Mouse (Mus musculus): ENCODE data around the gene Zbtb4. TPM values are rescaled to one million over a fixed set of nuclear protein-coding genes. Genes with fewer than 3 reads are reported as not detected.

The Zbtb4 gene
- polyA plus RNA-seq, 1 experiment from 2014 or later, result 0.77 TPM

GRCm38 (mm10) chr11:69804972-69805909 lies 39.5 kb downstream of the Zbtb4 start, which contains the start of gene Tmem102:
Gene Tmem102, minus strand, starts transcription at chr11:69805624.
- H3K4me3 ChIP-seq, result peak within 1 kb of the TSS; percentile 58

DNA sequence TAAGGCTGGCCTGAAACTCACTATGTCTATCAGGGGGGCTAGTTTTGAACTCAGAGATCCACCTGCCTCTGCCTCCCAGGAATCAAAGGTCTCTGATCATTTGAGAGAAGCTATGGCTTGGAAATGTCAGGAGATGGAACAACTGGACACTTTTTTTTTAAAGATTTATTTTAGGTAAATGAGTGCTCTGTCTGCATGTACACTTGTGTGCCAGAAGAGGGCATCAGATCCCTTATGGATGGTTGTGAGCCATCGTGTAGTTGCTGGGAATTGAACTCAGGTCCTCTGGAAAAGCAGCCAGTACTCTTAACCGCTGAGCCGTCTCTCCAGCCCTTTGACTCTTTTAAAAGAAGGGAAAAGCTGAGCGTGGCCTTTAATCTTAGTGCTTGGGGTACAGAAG lies 40.7 kb downstream of the Zbtb4 start:
- Histone ChIP-seq H3K4me3 (no peak overlapping the region), H3K9me3 (peaks cover 5% of the 10 kb centered on the region; the same call in 1 of the 2 replicates), H3K27ac (no peak overlapping the region), H3K27me3 (ENCODE audit: poor library complexity, severe bottlenecking) (peaks cover 67% of the 10 kb centered on the region), H3K36me3 (replicated peaks) (no peaks in the 10 kb centered on the region), H3K4me1 (peaks cover 43% of the 10 kb centered on the region)
- 78% methylated on average over 4 of the region's 4 CpGs for WGBS
- DNase-seq (ENCODE audit: extremely low spot score, low spot score), result no peak

More at GRCm38 (mm10) chr11:69804972-69805909, 39.5 kb downstream of the Zbtb4 start, which contains the start of gene Tmem102:
- H3K4me1 ChIP-seq, result peaks cover 54% of the 10 kb centered on the region
- 5% methylated on average over 29 of the region's 29 CpGs for WGBS
- DNase-seq (ENCODE audit: extremely low spot score, low spot score), result no peak
- H3K27ac ChIP-seq, result peak within 1 kb of the TSS; percentile 20; the same call in 1 of the 2 replicates
- H3K9me3 ChIP-seq, result peaks cover 5% of the 10 kb centered on the region; the same call in 1 of the 2 replicates
- H3K36me3 ChIP-seq (replicated peaks), result no peaks in the 10 kb centered on the region
- H3K27me3 ChIP-seq (ENCODE audit: poor library complexity, severe bottlenecking), result peaks cover 79% of the 10 kb centered on the region

GRCm38 (mm10) chr11:69807641-69808040 lies 41.9 kb downstream of the Zbtb4 start:
- Histone ChIP-seq H3K36me3 (replicated peaks) (no peaks in the 10 kb centered on the region), H3K27ac (no peak overlapping the region), H3K9me3 (peaks cover 5% of the 10 kb centered on the region; the same call in 1 of the 2 replicates), H3K4me3 (no peak overlapping the region), H3K27me3 (ENCODE audit: poor library complexity, severe bottlenecking) (peaks cover 55% of the 10 kb centered on the region), H3K4me1 (peaks cover 30% of the 10 kb centered on the region)
- 85% methylated on average over 2 of the region's 2 CpGs for WGBS
- DNase-seq (ENCODE audit: extremely low spot score, low spot score), result no peak

- Histone ChIP-seq H3K4me1 (peaks cover 4% of the 10 kb centered on the region; the same call in 1 of the 2 replicates), H3K36me3 (replicated peaks) (no peaks in the 10 kb centered on the region), H3K4me3 (no peak overlapping the region), H3K27ac (no peak overlapping the region), H3K27me3 (ENCODE audit: poor library complexity, severe bottlenecking) (peaks cover 28% of the 10 kb centered on the region), H3K9me3 (peaks cover 5% of the 10 kb centered on the region; the same call in 1 of the 2 replicates)
- no peak for DNase-seq (ENCODE audit: extremely low spot score, low spot score)
These were observed 44.6 kb downstream of the Zbtb4 start for GRCm38 (mm10) chr11:69810280-69810679.

GRCm38 (mm10) chr11:69815155-69815554 lies 49.4 kb downstream of the Zbtb4 start, which contains the start of gene Gm39566:
Gene Gm39566, minus strand, starts transcription at chr11:69815298.
- no peaks in the 10 kb centered on the region for H3K36me3 ChIP-seq (replicated peaks)
- H3K4me3 ChIP-seq, result no peak within 1 kb of the TSS
- no peaks in the 10 kb centered on the region for H3K4me1 ChIP-seq
- H3K9me3 ChIP-seq, result peaks cover 19% of the 10 kb centered on the region
- DNase-seq (ENCODE audit: extremely low spot score, low spot score), result no peak
- WGBS, result 65% methylated on average over 10 of the region's 10 CpGs
- H3K27me3 ChIP-seq (ENCODE audit: poor library complexity, severe bottlenecking), result no peaks in the 10 kb centered on the region
- no peak within 1 kb of the TSS for H3K27ac ChIP-seq

DNA sequence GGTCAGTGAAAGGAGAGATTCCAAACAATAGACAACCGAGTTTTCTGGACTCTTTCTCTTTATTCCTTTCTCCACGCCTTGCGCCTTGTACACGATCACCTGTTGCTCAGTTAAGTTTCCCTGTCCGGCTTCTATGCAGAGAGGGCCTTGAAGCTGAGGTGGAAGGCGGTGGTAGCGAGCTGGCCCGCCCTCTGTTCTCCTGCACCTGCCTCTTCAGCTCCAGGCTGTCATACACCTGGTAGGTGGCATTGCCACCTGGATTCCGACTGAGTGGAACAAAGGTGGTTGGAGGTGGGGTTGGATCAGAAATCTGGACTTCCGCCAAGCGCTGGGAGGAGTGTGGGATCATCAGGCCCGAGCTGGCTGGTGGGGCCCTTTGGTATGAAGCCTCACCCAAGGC lies 50.8 kb downstream of the Zbtb4 start:
- 95% methylated on average over 12 of the region's 12 CpGs for WGBS
- no peak overlapping the region for H3K4me3 ChIP-seq
- no peak overlapping the region for H3K27ac ChIP-seq
- H3K27me3 ChIP-seq (ENCODE audit: poor library complexity, severe bottlenecking), result no peaks in the 10 kb centered on the region
- H3K9me3 ChIP-seq, result peaks cover 19% of the 10 kb centered on the region
- H3K4me1 ChIP-seq, result no peaks in the 10 kb centered on the region
- no peak for DNase-seq (ENCODE audit: extremely low spot score, low spot score)
- H3K36me3 ChIP-seq (replicated peaks), result no peaks in the 10 kb centered on the region

- 80% methylated on average over 2 of the region's 2 CpGs for WGBS
- H3K36me3 ChIP-seq (replicated peaks), result no peaks in the 10 kb centered on the region
- no peaks in the 10 kb centered on the region for H3K27me3 ChIP-seq (ENCODE audit: poor library complexity, severe bottlenecking)
- peaks cover 19% of the 10 kb centered on the region for H3K9me3 ChIP-seq
- no peak for DNase-seq (ENCODE audit: extremely low spot score, low spot score)
- H3K27ac ChIP-seq, result no peak within 1 kb of the TSS
- H3K4me1 ChIP-seq, result no peaks in the 10 kb centered on the region
- no peak within 1 kb of the TSS for H3K4me3 ChIP-seq
These were observed 52.7 kb downstream of the Zbtb4 start, which contains the start of gene Spem2 for GRCm38 (mm10) chr11:69818365-69818764. Gene Spem2, minus strand, starts transcription at chr11:69818465.

DNA sequence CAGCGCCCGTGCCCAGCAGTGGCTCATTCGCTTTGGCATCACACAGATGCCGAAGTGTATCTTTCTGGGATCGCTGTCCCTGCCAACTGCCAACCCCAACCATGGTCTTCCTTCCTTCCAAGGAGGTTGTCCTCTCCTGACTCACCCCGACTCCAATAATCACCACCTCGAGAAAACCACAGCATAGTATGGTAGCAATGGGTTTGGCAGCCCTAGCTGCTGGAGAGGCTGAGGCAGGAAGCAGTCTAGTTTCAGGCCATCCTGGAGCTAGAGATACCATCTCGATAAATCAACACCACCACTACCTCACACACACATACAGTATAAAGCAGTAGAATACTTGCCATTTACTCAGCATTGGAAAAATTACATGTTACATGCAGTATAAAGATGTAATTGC lies 53.2 kb downstream of the Zbtb4 start:
- whole genome bisulfite sequencing, result 95% methylated on average over 8 of the region's 8 CpGs
- H3K27me3 ChIP-seq (ENCODE audit: poor library complexity, severe bottlenecking), result no peaks in the 10 kb centered on the region
- H3K36me3 ChIP-seq (replicated peaks), result peaks cover 5% of the 10 kb centered on the region
- H3K9me3 ChIP-seq, result peaks cover 19% of the 10 kb centered on the region
- H3K4me1 ChIP-seq, result no peaks in the 10 kb centered on the region
- H3K4me3 ChIP-seq, result no peak overlapping the region
- no peak overlapping the region for H3K27ac ChIP-seq
- no peak for DNase-seq (ENCODE audit: extremely low spot score, low spot score)

DNA sequence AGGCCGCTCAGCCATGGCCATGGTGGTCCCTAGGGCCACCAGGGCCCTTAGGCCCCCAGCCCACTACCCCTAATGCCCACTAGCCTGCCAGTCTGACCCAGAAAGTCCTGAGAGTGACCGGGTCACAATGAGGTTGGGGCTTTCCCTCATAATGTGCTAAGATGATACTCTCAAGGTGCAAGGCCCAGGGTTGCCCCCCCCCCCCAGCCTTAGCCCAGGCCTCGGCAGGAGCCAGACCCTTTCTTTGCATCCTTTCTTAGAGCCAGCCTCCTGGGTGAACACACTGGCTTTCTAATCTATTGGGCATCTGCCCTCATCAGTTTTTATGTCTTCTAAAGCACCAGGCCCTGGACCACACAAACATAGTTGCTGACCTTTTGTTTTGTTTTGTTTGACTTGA lies 56.4 kb downstream of the Zbtb4 start, which contains the start of gene Spem1:
Spem1 (minus strand) TSS at position 101 of the 400 bp plus-strand sequence.
- H3K9me3 ChIP-seq, result peaks cover 17% of the 10 kb centered on the region
- H3K4me3 ChIP-seq, result no peak within 1 kb of the TSS
- DNase-seq (ENCODE audit: extremely low spot score, low spot score), result no peak
- no peaks in the 10 kb centered on the region for H3K27me3 ChIP-seq (ENCODE audit: poor library complexity, severe bottlenecking)
- H3K36me3 ChIP-seq (replicated peaks), result peaks cover 36% of the 10 kb centered on the region
- H3K27ac ChIP-seq, result no peak within 1 kb of the TSS
- WGBS, result 90% methylated on average over 3 of the region's 3 CpGs
- H3K4me1 ChIP-seq, result peaks cover 7% of the 10 kb centered on the region; the same call in 1 of the 2 replicates

- DNase-seq (ENCODE audit: extremely low spot score, low spot score), result no peak
These were observed 57.7 kb downstream of the Zbtb4 start for GRCm38 (mm10) chr11:69823456-69823855.

DNA sequence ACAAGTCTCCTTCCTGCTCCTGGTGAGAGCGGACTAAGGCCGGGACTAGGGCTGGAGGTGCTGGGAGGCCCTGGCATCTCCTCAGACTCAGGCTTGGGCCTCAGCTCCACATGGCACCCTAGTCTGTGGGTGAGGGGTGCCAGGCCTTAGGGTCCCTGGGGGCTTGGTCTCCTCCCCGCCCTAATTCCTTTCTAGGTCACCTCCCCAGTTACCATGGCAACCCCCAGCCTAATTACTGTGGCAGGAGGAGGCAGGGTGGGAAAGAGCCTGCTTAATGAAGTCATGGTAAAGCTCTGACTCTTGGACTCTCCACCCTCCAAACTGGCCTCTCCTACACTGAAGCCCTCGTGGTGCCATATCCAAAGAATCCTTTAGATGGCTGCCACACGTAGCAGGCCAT lies 63.1 kb downstream of the Zbtb4 start:
- no peak for DNase-seq (ENCODE audit: extremely low spot score, low spot score)
- 75% methylated on average over 5 of the region's 5 CpGs for WGBS
- no peak overlapping the region for H3K4me3 ChIP-seq
- peaks cover 7% of the 10 kb centered on the region; the same call in 1 of the 2 replicates for H3K9me3 ChIP-seq
- H3K27me3 ChIP-seq (ENCODE audit: poor library complexity, severe bottlenecking), result peaks cover 20% of the 10 kb centered on the region
- H3K4me1 ChIP-seq, result peaks cover 31% of the 10 kb centered on the region
- H3K27ac ChIP-seq, result peak overlapping the region; percentile 35; the same call in 1 of the 2 replicates
- peaks cover 86% of the 10 kb centered on the region for H3K36me3 ChIP-seq (replicated peaks)

More at GRCm38 (mm10) chr11:69823456-69823855, 57.7 kb downstream of the Zbtb4 start:
- peaks cover 50% of the 10 kb centered on the region for H3K36me3 ChIP-seq (replicated peaks)
- peaks cover 7% of the 10 kb centered on the region; the same call in 1 of the 2 replicates for H3K9me3 ChIP-seq
- no peak overlapping the region for H3K4me3 ChIP-seq
- 78% methylated on average over 2 of the region's 2 CpGs for WGBS
- peaks cover 7% of the 10 kb centered on the region; the same call in 1 of the 2 replicates for H3K4me1 ChIP-seq
- H3K27me3 ChIP-seq (ENCODE audit: poor library complexity, severe bottlenecking), result no peaks in the 10 kb centered on the region
- no peak overlapping the region for H3K27ac ChIP-seq

GRCm38 (mm10) chr11:69833554-69833953 lies 67.8 kb downstream of the Zbtb4 start:
- Histone ChIP-seq H3K4me3 (peak overlapping the region; percentile 75), H3K36me3 (replicated peaks) (peaks cover 42% of the 10 kb centered on the region), H3K27me3 (ENCODE audit: poor library complexity, severe bottlenecking) (peaks cover 52% of the 10 kb centered on the region), H3K27ac (peak overlapping the region; percentile 87), H3K9me3 (no peaks in the 10 kb centered on the region), H3K4me1 (peaks cover 66% of the 10 kb centered on the region)
- 63% methylated on average over 8 of the region's 8 CpGs for WGBS
- no peak for DNase-seq (ENCODE audit: extremely low spot score, low spot score)
